Mouse (Mus musculus): ENCODE data around the gene Ndufs2.

GRCm38 (mm10) chr1:171232348-171232747, 18.8 kb downstream of the Ndufs2 start:
- TF ChIP-seq CTCF (IDR thresholded peaks at IDR 0.05; ENCODE audit: control insufficient read depth, insufficient read depth, insufficient replicate concordance, low read depth, low read length): no peak
- TF ChIP-seq POLR2A (IDR thresholded peaks at IDR 0.05; ENCODE audit: control insufficient read depth, low read depth, low read length): no peak
